Mouse (Mus musculus): ENCODE data around the gene Kdm4b. TPM values are rescaled to one million over a fixed set of nuclear protein-coding genes. Genes with fewer than 3 reads are reported as not detected.

Kdm4b gene
- total and polyA plus RNA-seq, 2 experiments: 9.5 to 15.6 TPM

- Histone ChIP-seq H3K27me3 (ENCODE audit: control insufficient read depth, insufficient read depth, low read length) (no peaks in the 10 kb centered on the region), H3K27ac (replicated peaks; ENCODE audit: insufficient read depth, low read depth, low read length) (no peak overlapping the region), H3K36me3 (ENCODE audit: control insufficient read depth, insufficient read depth, low read length) (no peaks in the 10 kb centered on the region), H3K4me1 (ENCODE audit: control insufficient read depth, insufficient read depth, low read length) (peaks cover 6% of the 10 kb centered on the region; the same call in 1 of the 2 replicates), H3K79me2 (ENCODE audit: control insufficient read depth, insufficient read depth, low read length) (peaks cover 58% of the 10 kb centered on the region), H3K4me3 (ENCODE audit: insufficient read depth, low read depth, low read length) (no peak overlapping the region), H3K9ac (ENCODE audit: low read depth, low read length) (no peak overlapping the region)
- no peak for DNase-seq (ENCODE audit: extremely low read depth, low read depth, low spot score)
- TF ChIP-seq CTCF (IDR thresholded peaks at IDR 0.05; ENCODE audit: low read depth, low read length) (no peak), POLR2A (IDR thresholded peaks at IDR 0.05; ENCODE audit: extremely low read depth, insufficient read depth, low read length) (no peak)
Observed at GRCm38 (mm10) chr17:56340717-56341116, 14.9 kb downstream of the Kdm4b start.

DNA sequence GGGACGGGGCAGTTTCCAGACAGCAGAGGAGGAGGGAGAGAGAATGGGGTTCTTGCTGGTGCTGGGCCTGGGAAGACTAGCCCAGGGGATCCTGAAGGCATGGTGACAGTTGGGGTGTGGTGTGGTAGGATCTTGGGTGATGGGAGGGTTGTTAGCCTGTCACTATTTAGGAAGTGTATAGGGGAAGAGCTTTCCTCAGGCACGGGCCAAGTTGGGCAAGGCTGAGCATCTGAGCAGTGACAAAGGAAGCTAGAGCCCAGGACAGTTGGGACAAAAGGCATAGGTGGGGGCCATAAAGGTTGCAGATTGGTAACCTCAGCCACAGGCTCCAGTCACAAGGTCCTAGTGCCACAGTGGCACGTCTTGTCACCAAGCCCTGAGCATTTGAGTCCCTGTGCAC, 17.6 kb downstream of the Kdm4b start:
- no peak overlapping the region for H3K9ac ChIP-seq (ENCODE audit: low read depth, low read length)
- H3K4me3 ChIP-seq (ENCODE audit: insufficient read depth, low read depth, low read length): no peak overlapping the region
- H3K27me3 ChIP-seq (ENCODE audit: control insufficient read depth, insufficient read depth, low read length): no peaks in the 10 kb centered on the region
- TF ChIP-seq POLR2A (IDR thresholded peaks at IDR 0.05; ENCODE audit: extremely low read depth, insufficient read depth, low read length) (no peak), CTCF (IDR thresholded peaks at IDR 0.05; ENCODE audit: low read depth, low read length) (no peak)
- no peaks in the 10 kb centered on the region for H3K36me3 ChIP-seq (ENCODE audit: control insufficient read depth, insufficient read depth, low read length)
- no peaks in the 10 kb centered on the region; the same call in 1 of the 2 replicates for H3K4me1 ChIP-seq (ENCODE audit: control insufficient read depth, insufficient read depth, low read length)
- 76% methylated on average over 3 of the region's 3 CpGs for WGBS
- H3K27ac ChIP-seq (replicated peaks; ENCODE audit: insufficient read depth, low read depth, low read length): no peak overlapping the region
- no peak for DNase-seq (ENCODE audit: extremely low read depth, low read depth, low spot score)
- peaks cover 35% of the 10 kb centered on the region for H3K79me2 ChIP-seq (ENCODE audit: control insufficient read depth, insufficient read depth, low read length)

GRCm38 (mm10) chr17:56345364-56345763, 19.5 kb downstream of the Kdm4b start:
- DNase-seq (ENCODE audit: extremely low read depth, low read depth, low spot score): no peak
- H3K4me3 ChIP-seq (ENCODE audit: insufficient read depth, low read depth, low read length): no peak overlapping the region
- no peak overlapping the region for H3K9ac ChIP-seq (ENCODE audit: low read depth, low read length)
- 59% methylated on average over 2 of the region's 2 CpGs for WGBS
- H3K27me3 ChIP-seq (ENCODE audit: control insufficient read depth, insufficient read depth, low read length): no peaks in the 10 kb centered on the region
- TF ChIP-seq CTCF (IDR thresholded peaks at IDR 0.05; ENCODE audit: low read depth, low read length) (no peak), POLR2A (IDR thresholded peaks at IDR 0.05; ENCODE audit: extremely low read depth, insufficient read depth, low read length) (no peak)
- no peaks in the 10 kb centered on the region; the same call in 1 of the 2 replicates for H3K4me1 ChIP-seq (ENCODE audit: control insufficient read depth, insufficient read depth, low read length)
- no peak overlapping the region for H3K27ac ChIP-seq (replicated peaks; ENCODE audit: insufficient read depth, low read depth, low read length)
- H3K36me3 ChIP-seq (ENCODE audit: control insufficient read depth, insufficient read depth, low read length): no peaks in the 10 kb centered on the region
- H3K79me2 ChIP-seq (ENCODE audit: control insufficient read depth, insufficient read depth, low read length): peaks cover 31% of the 10 kb centered on the region

DNA sequence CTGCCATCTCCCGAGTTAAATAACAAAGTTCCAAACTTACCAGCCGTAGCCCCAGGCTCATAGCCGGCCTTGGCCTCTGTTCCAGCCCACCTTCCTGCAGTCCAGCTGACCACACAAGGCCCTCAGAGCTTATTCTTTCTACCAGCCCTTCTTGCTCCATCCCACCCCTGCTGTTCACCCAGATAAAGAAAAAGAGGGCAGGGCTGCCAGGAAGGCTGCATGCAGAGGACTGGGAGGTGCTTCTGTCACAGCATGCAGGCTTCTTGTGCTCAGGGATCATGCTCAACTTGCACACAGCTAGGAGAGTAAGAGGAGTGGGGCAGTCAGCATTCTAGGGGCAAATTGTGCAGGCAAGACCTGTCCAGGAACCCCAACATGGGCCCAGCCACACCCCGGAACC, 22.3 kb downstream of the Kdm4b start:
- Histone ChIP-seq H3K4me3 (ENCODE audit: insufficient read depth, low read depth, low read length) (no peak overlapping the region), H3K36me3 (ENCODE audit: control insufficient read depth, insufficient read depth, low read length) (no peaks in the 10 kb centered on the region), H3K4me1 (ENCODE audit: control insufficient read depth, insufficient read depth, low read length) (no peaks in the 10 kb centered on the region; the same call in 1 of the 2 replicates), H3K27me3 (ENCODE audit: control insufficient read depth, insufficient read depth, low read length) (no peaks in the 10 kb centered on the region), H3K9ac (ENCODE audit: low read depth, low read length) (no peak overlapping the region), H3K79me2 (ENCODE audit: control insufficient read depth, insufficient read depth, low read length) (peaks cover 19% of the 10 kb centered on the region; the same call in 1 of the 2 replicates), H3K27ac (replicated peaks; ENCODE audit: insufficient read depth, low read depth, low read length) (no peak overlapping the region)
- TF ChIP-seq POLR2A (IDR thresholded peaks at IDR 0.05; ENCODE audit: extremely low read depth, insufficient read depth, low read length): no peak
- no peak for TF ChIP-seq CTCF (IDR thresholded peaks at IDR 0.05; ENCODE audit: low read depth, low read length)
- no peak for DNase-seq (ENCODE audit: extremely low read depth, low read depth, low spot score)
- WGBS: 75% methylated on average over 4 of the region's 4 CpGs

DNA sequence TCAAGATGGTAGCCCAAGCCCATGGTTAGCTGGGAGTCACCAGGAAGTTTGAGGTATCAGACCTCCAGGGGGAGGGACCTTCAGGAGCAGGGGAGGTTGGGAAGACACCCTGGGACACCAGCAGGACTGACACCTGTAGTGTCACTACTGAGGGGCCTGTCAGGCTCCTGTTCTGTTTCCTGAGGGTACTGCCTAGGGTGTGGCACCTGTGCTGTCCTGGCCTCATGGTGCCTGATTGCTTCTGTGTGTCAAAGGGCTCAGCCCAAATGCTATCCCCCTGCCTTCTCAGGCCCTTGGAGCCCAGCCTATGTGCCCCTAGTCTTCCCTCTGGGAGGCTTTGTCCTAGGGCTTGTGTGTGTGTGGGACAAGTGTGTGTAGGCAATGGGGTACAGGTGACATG, 22.7 kb downstream of the Kdm4b start:
- DNase-seq (ENCODE audit: extremely low read depth, low read depth, low spot score): no peak
- no peak overlapping the region for H3K4me3 ChIP-seq (ENCODE audit: insufficient read depth, low read depth, low read length)
- H3K79me2 ChIP-seq (ENCODE audit: control insufficient read depth, insufficient read depth, low read length): peaks cover 17% of the 10 kb centered on the region; the same call in 1 of the 2 replicates
- no peaks in the 10 kb centered on the region for H3K27me3 ChIP-seq (ENCODE audit: control insufficient read depth, insufficient read depth, low read length)
- TF ChIP-seq POLR2A (IDR thresholded peaks at IDR 0.05; ENCODE audit: extremely low read depth, insufficient read depth, low read length): no peak
- no peak for TF ChIP-seq CTCF (IDR thresholded peaks at IDR 0.05; ENCODE audit: low read depth, low read length)
- H3K27ac ChIP-seq (replicated peaks; ENCODE audit: insufficient read depth, low read depth, low read length): no peak overlapping the region
- H3K4me1 ChIP-seq (ENCODE audit: control insufficient read depth, insufficient read depth, low read length): no peaks in the 10 kb centered on the region; the same call in 1 of the 2 replicates
- H3K36me3 ChIP-seq (ENCODE audit: control insufficient read depth, insufficient read depth, low read length): no peaks in the 10 kb centered on the region
- H3K9ac ChIP-seq (ENCODE audit: low read depth, low read length): no peak overlapping the region

- TF ChIP-seq POLR2A (IDR thresholded peaks at IDR 0.05; ENCODE audit: extremely low read depth, insufficient read depth, low read length): no peak
- TF ChIP-seq CTCF (IDR thresholded peaks at IDR 0.05; ENCODE audit: low read depth, low read length): peak; percentile 76
- peak; percentile 43 for DNase-seq (ENCODE audit: extremely low read depth, low read depth, low spot score)
- Histone ChIP-seq H3K27ac (replicated peaks; ENCODE audit: insufficient read depth, low read depth, low read length) (no peak overlapping the region), H3K4me1 (ENCODE audit: control insufficient read depth, insufficient read depth, low read length) (no peaks in the 10 kb centered on the region), H3K36me3 (ENCODE audit: control insufficient read depth, insufficient read depth, low read length) (no peaks in the 10 kb centered on the region), H3K27me3 (ENCODE audit: control insufficient read depth, insufficient read depth, low read length) (no peaks in the 10 kb centered on the region), H3K4me3 (ENCODE audit: insufficient read depth, low read depth, low read length) (no peak overlapping the region), H3K9ac (ENCODE audit: low read depth, low read length) (no peak overlapping the region), H3K79me2 (ENCODE audit: control insufficient read depth, insufficient read depth, low read length) (peaks cover 9% of the 10 kb centered on the region; the same call in 1 of the 2 replicates)
- WGBS: 23% methylated on average over 2 of the region's 2 CpGs
Observed at GRCm38 (mm10) chr17:56350694-56351093, 24.8 kb downstream of the Kdm4b start.

All from liver, adult 2 months (tissue).